Comparison of ENCODE assay signal across 8 mouse cellular contexts in the genomic region with DNA sequence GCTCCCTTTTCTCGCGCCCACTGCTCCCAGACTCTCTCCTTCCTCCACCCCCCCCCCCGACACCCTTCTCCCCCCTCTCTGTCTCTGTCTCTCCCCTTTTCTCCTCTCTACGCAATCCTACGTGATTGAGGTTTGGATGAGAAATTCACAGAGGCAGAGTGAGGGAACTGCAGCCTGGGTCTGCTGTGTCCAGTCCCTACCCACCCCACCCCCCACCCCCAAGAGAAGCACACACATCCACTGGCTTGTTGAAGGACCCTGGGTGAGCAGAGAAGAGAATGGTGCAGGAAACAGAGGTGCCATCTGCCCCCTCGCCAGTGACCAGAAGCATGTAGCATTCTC.
DNase-seq lines count a peak whose midpoint lies in the region; ATAC-seq lines count a peak whose summit lies in the region.

No protein-coding gene starts in this region.

- no peaks in the 10 kb centered on the region for H3K36me3 ChIP-seq in heart, embryonic 14.5 days (ENCODE audit: control insufficient read depth, insufficient read depth, low read length)
- no peaks in the 10 kb centered on the region for H3K36me3 ChIP-seq in hindbrain, embryonic 14.5 days (replicated peaks; ENCODE audit: control insufficient read depth, insufficient read depth)
- no peaks in the 10 kb centered on the region for H3K36me3 ChIP-seq in midbrain, embryonic 15.5 days (replicated peaks)

- peaks cover 47% of the 10 kb centered on the region for H3K27me3 ChIP-seq in heart, embryonic 14.5 days (ENCODE audit: control insufficient read depth, insufficient read depth, low read length)
- H3K27me3 ChIP-seq in hindbrain, embryonic 14.5 days (ENCODE audit: control insufficient read depth, insufficient read depth, low read length): peaks cover 3% of the 10 kb centered on the region
- no peaks in the 10 kb centered on the region for H3K27me3 ChIP-seq in midbrain, embryonic 15.5 days (replicated peaks)

- H3K9ac ChIP-seq in heart, embryonic 14.5 days (ENCODE audit: low read length): peak overlapping the region; percentile 62
- peak overlapping the region; percentile 91 for H3K9ac ChIP-seq in hindbrain, embryonic 14.5 days
- H3K9ac ChIP-seq in midbrain, embryonic 15.5 days: peak overlapping the region; percentile 61

- ATAC-seq in heart, embryonic 14.5 days (ENCODE audit: insufficient number of reproducible peaks, insufficient read depth, low FRiP score, low read depth): no peak
- ATAC-seq in hindbrain, embryonic 14.5 days (ENCODE audit: low FRiP score): peak; percentile 68
- peak; percentile 64 for ATAC-seq in midbrain, embryonic 15.5 days (replicated peaks)
- ATAC-seq in activated CD4-positive, CD25-positive, alpha-beta regulatory T cell, adult 4 months: no peak
- no peak for ATAC-seq in megakaryocyte progenitor cell, adult 5-6 weeks (replicated peaks; ENCODE audit: poor library complexity)

- H3K9me3 ChIP-seq in heart, embryonic 14.5 days (ENCODE audit: control insufficient read depth, low read length): no peaks in the 10 kb centered on the region
- no peaks in the 10 kb centered on the region for H3K9me3 ChIP-seq in hindbrain, embryonic 14.5 days (ENCODE audit: control insufficient read depth, low read length)
- H3K9me3 ChIP-seq in midbrain, embryonic 15.5 days: no peaks in the 10 kb centered on the region

- WGBS in heart, embryonic 14.5 days: 4% methylated on average over 5 of the region's 6 CpGs
- 1% methylated on average over 4 of the region's 6 CpGs for WGBS in hindbrain, embryonic 14.5 days
- WGBS in midbrain, embryonic 15.5 days: under 1% methylated on average over 6 of the region's 6 CpGs

- peaks cover 0 to 3% of the 10 kb centered on the region in 2 experiments; a peak in 2 of 4 replicates for H3K4me1 ChIP-seq in heart, embryonic 14.5 days (ENCODE audit: control insufficient read depth in 2 of 2, insufficient read depth in 2 of 2, low read length in 2 of 2)
- H3K4me1 ChIP-seq in hindbrain, embryonic 14.5 days (replicated peaks; ENCODE audit: control insufficient read depth, insufficient read depth, low read length): 0 out of 2 replicates have a peak, but pooled peaks cover 5% of the 10 kb centered on the region
- peaks cover 14% of the 10 kb centered on the region; the same call in 1 of the 2 replicates for H3K4me1 ChIP-seq in midbrain, embryonic 15.5 days

- H3K4me3 ChIP-seq in heart, embryonic 14.5 days (ENCODE audit: control insufficient read depth in 1 of 2, insufficient read depth in 1 of 2, low read depth in 1 of 2, low read length in 2 of 2): peak overlapping the region; percentile 59 to 68
- H3K4me3 ChIP-seq in hindbrain, embryonic 14.5 days (replicated peaks; ENCODE audit: low read length): peak overlapping the region; percentile 86
- peak overlapping the region; percentile 69 for H3K4me3 ChIP-seq in midbrain, embryonic 15.5 days

- no peak overlapping the region for H3K27ac ChIP-seq in heart, embryonic 14.5 days (replicated peaks in 1 of 2; ENCODE audit: control insufficient read depth in 1 of 2, insufficient read depth in 1 of 2, low read depth in 2 of 2, low read length in 2 of 2)
- peak overlapping the region; percentile 91 for H3K27ac ChIP-seq in hindbrain, embryonic 14.5 days
- H3K27ac ChIP-seq in midbrain, embryonic 15.5 days: peak overlapping the region; percentile 80

- H3K4me2 ChIP-seq in heart, embryonic 14.5 days (ENCODE audit: low read length): peak overlapping the region; percentile 93
- peak overlapping the region; percentile 92 for H3K4me2 ChIP-seq in hindbrain, embryonic 14.5 days (replicated peaks)
- H3K4me2 ChIP-seq in midbrain, embryonic 15.5 days: peak overlapping the region; percentile 81

- DNase-seq in heart, adult 11 months: no peak
- peak; percentile 34 for DNase-seq in cerebellum, adult 9-11 months
- DNase-seq in hindbrain, embryonic 14.5 days (ENCODE audit: low spot score): peak; percentile 37
- no peak for DNase-seq in layer of hippocampus, postnatal 36 days

Comparison
In these comparisons a context has a peak if more than half of its experiments do, and no peak if none do; other contexts are left out.
1. ATAC-seq: peak in hindbrain, embryonic 14.5 days (single experiment) and midbrain, embryonic 15.5 days (single experiment); none in heart, embryonic 14.5 days (single experiment), activated CD4-positive, CD25-positive, alpha-beta regulatory T cell, adult 4 months (single experiment) and megakaryocyte progenitor cell, adult 5-6 weeks (single experiment).
2. H3K27ac ChIP-seq: peak in hindbrain, embryonic 14.5 days (single experiment) and midbrain, embryonic 15.5 days (single experiment); none in heart, embryonic 14.5 days (0 of 2).
3. DNase-seq: peak in cerebellum, adult 9-11 months (single experiment) and hindbrain, embryonic 14.5 days (single experiment); none in heart, adult 11 months (single experiment) and layer of hippocampus, postnatal 36 days (0 of 2).
4. Peak in every context shown above with its lines, with median percentiles within 50 percentile points of each other: H3K4me2 ChIP-seq, H3K4me3 ChIP-seq and H3K9ac ChIP-seq.